Mouse (Mus musculus) liver, embryonic 11.5 days (tissue): ENCODE measurements around the gene Acvr2a. TPM values are rescaled to one million over a fixed set of nuclear protein-coding genes. Genes with fewer than 3 reads are reported as not detected.
"Not testable (repeated sequence)": the region's sequence is repeated elsewhere in the genome, so short reads cannot be mapped to it uniquely, and the experiment has no call there.

Experiments used
- ATAC-seq: fragments of 200-750 bp; cut with Nextera tagmentation; replicated peaks from 2 replicates; pipeline ENCODE4 v1.8.0; 2017; ENCODE audit warnings: moderate number of reproducible peaks, mild to moderate bottlenecking, moderate TSS enrichment, moderate library complexity; ENCODE audit not compliant: low FRiP score
- DNase-seq: peaks from one replicate; pipeline ENCODE4 v3.0.0-alpha.2; 2017; ENCODE audit warnings: low spot score
- H3K27ac ChIP-seq: fragments of 300-500 bp; sonication (generic); 2 replicates; pipeline ENCODE4 v1.5.1; 2014; ENCODE audit warnings: mild to moderate bottlenecking, low read depth, low read length, control low read depth
- H3K27me3 ChIP-seq: fragments of 300-500 bp; sonication (generic); replicated peaks from 2 replicates; pipeline ENCODE4 v1.6.1; 2014; ENCODE audit warnings: low read length, mixed read lengths; ENCODE audit not compliant: control insufficient read depth, insufficient read depth
- H3K36me3 ChIP-seq: fragments of 300-500 bp; sonication (generic); 2 replicates; pipeline ENCODE4 v1.6.1; 2014; ENCODE audit warnings: mild to moderate bottlenecking, low read length, moderate library complexity, mixed read lengths; ENCODE audit not compliant: control insufficient read depth, insufficient read depth
- H3K4me1 ChIP-seq: fragments of 300-500 bp; sonication (generic); replicated peaks from 2 replicates; pipeline ENCODE4 v1.6.1; 2014; ENCODE audit warnings: low read length, mixed read lengths; ENCODE audit not compliant: control insufficient read depth, insufficient read depth
- H3K4me2 ChIP-seq: fragments of 300-500 bp; sonication (generic); 2 replicates; pipeline ENCODE4 v1.6.1; 2014; ENCODE audit warnings: mild to moderate bottlenecking, control low read depth, moderate library complexity
- H3K4me3 ChIP-seq: fragments of 300-500 bp; sonication (generic); 2 replicates; pipeline ENCODE4 v1.5.1; 2014; ENCODE audit warnings: low read depth, low read length, control low read depth
- H3K9ac ChIP-seq: fragments of 300-500 bp; sonication (generic); 2 replicates; pipeline ENCODE4 v1.6.1; 2014; ENCODE audit warnings: low read depth, low read length, control low read depth
- H3K9me3 ChIP-seq: fragments of 300-500 bp; sonication (generic); 2 replicates; pipeline ENCODE4 v1.6.1; 2016; ENCODE audit warnings: low read length, inconsistent platforms, mixed read lengths; ENCODE audit not compliant: control insufficient read depth
- WGBS: fragments of 180-500 bp; shearing (Covaris S2); extraction: QIAGEN DNeasy Blood & Tissue Kit; methylation state at CpG from one replicate; pipeline ENCODE4 v1.1.7; 2014; 5-methylcytosine and 5-hydroxymethylcytosine counted together
- polyA plus RNA-seq: library from polyadenylated mRNA; unstranded; fragments of >200 nt; fragmentation: Nextera tagmentation; extraction: Ambion mirVana; gene quantifications from 2 replicates; pipeline ENCODE4 v1.2.1, GENCODE M21; 2014

Gene Acvr2a
- polyA plus RNA-seq, 1 experiment from 2014 or later, result 7.1 TPM

DNA sequence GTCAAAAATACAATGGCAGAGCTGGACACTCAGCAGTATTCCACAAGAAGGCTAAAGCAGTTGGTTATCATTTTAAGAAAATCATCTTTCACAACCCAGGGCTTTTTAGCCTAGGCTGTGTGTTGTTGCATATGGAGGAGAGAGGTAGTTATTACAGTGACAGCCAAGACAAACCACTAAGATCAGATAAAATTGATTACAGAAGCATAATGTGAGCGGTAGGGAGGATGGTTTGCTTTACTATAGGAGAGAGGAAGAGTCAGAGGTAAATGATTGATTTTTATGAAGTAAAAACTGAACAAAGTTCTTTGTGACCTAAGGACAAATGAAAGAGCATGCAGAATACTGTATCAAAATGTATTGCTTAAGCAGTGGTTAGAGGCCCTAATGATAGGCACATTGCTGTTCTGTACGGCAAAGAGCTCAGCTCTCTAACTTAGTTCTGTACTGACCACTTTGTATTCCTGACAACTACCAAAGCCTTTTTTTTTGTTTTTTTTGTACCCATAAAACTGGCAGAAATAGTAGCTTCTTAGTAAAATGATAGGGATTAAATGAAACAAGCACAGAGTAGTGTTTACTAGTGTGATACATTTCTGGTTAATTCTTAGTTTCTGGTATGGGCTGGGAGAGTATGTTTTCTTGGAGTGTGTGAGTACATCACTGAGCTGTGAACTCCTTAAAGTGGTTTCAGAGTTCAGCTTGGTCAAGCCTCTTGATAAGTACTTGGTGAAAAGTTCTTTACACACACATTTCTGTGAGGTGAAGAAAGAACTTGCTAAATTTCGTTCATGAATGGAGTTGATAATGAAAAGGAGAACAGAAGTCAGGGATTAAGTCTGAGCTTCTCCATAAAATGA lies 27.9 kb downstream of the Acvr2a start:
- no peak overlapping the region for H3K4me2 ChIP-seq
- H3K27me3 ChIP-seq, result no peaks in the 10 kb centered on the region
- H3K9ac ChIP-seq, result no peak overlapping the region
- no peak for DNase-seq
- no peak for ATAC-seq
- H3K9me3 ChIP-seq, result no peaks in the 10 kb centered on the region
- no peak overlapping the region for H3K27ac ChIP-seq
- no peaks in the 10 kb centered on the region for H3K36me3 ChIP-seq
- H3K4me1 ChIP-seq, result no peaks in the 10 kb centered on the region
- no peak overlapping the region for H3K4me3 ChIP-seq
- 64% methylated on average over 3 of the region's 3 CpGs for WGBS

- no peak overlapping the region for H3K9ac ChIP-seq
- no peak overlapping the region for H3K4me3 ChIP-seq
- no peaks in the 10 kb centered on the region for H3K9me3 ChIP-seq
- no peak overlapping the region for H3K27ac ChIP-seq
- 44% methylated on average over 2 of the region's 2 CpGs for WGBS
- no peak for ATAC-seq
- DNase-seq, result no peak
- no peaks in the 10 kb centered on the region for H3K4me1 ChIP-seq
- H3K4me2 ChIP-seq, result no peak overlapping the region
- H3K36me3 ChIP-seq, result no peaks in the 10 kb centered on the region
- no peaks in the 10 kb centered on the region for H3K27me3 ChIP-seq
Measured at GRCm38 (mm10) chr2:48846689-48847398, 32.9 kb downstream of the Acvr2a start.

- H3K36me3 ChIP-seq, H3K9me3 ChIP-seq, H3K27ac ChIP-seq, H3K27me3 ChIP-seq, DNase-seq, ATAC-seq, H3K4me1 ChIP-seq, H3K9ac ChIP-seq, H3K4me3 ChIP-seq, H3K4me2 ChIP-seq: not testable (repeated sequence)
- 84% methylated on average over 6 of the region's 6 CpGs for whole genome bisulfite sequencing
Measured at GRCm38 (mm10) chr2:48865596-48865995, 51.7 kb downstream of the Acvr2a start.

GRCm38 (mm10) chr2:48868199-48868913 lies 54.4 kb downstream of the Acvr2a start:
- H3K4me3 ChIP-seq, result no peak overlapping the region

GRCm38 (mm10) chr2:48885945-48886344 lies 72.0 kb downstream of the Acvr2a start:
- DNase-seq (peak; percentile 40), ATAC-seq (no peak)
- H3K4me1 ChIP-seq, result no peaks in the 10 kb centered on the region

More at GRCm38 (mm10) chr2:48868199-48868913, 54.4 kb downstream of the Acvr2a start:
- no peak overlapping the region for H3K27ac ChIP-seq
- H3K27me3 ChIP-seq, result no peaks in the 10 kb centered on the region
- H3K4me1 ChIP-seq, result no peaks in the 10 kb centered on the region
- WGBS, result 76% methylated on average over 5 of the region's 5 CpGs
- no peak overlapping the region for H3K4me2 ChIP-seq
- no peak for DNase-seq
- H3K9ac ChIP-seq, result no peak overlapping the region
- H3K36me3 ChIP-seq, result no peaks in the 10 kb centered on the region
- no peak for ATAC-seq
- no peaks in the 10 kb centered on the region for H3K9me3 ChIP-seq

DNA sequence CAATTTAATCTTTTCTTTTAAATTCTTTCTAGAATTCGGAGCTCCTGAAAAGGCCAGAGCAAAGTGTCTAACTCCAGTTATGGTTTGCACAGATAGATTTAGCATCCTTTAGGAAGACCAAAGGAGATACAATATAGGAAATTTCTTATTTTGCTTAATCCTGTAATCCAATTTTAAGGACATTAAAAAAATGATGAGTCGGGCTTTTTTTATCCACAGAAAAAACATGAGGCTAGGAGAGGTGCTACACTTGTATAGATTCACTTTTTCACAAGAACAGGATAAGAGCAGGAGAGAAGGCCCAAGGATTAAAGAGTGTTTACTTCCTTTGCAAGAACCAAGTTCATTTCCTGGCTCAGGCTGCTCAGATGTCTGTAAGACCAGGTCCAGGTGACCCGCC lies 81.3 kb downstream of the Acvr2a start:
- WGBS, result 91% methylated on average over 3 of the region's 3 CpGs
- Histone ChIP-seq H3K4me2 (no peak overlapping the region), H3K9ac (no peak overlapping the region), H3K4me1 (no peaks in the 10 kb centered on the region), H3K9me3 (no peaks in the 10 kb centered on the region), H3K27ac (no peak overlapping the region), H3K27me3 (no peaks in the 10 kb centered on the region), H3K36me3 (peaks cover 4% of the 10 kb centered on the region), H3K4me3 (no peak overlapping the region)
- ATAC-seq (no peak), DNase-seq (no peak)

More at GRCm38 (mm10) chr2:48885945-48886344, 72.0 kb downstream of the Acvr2a start:
- H3K27ac ChIP-seq, result no peak overlapping the region
- H3K27me3 ChIP-seq, result no peaks in the 10 kb centered on the region
- no peaks in the 10 kb centered on the region for H3K36me3 ChIP-seq
- H3K4me2 ChIP-seq, result no peak overlapping the region
- no peaks in the 10 kb centered on the region for H3K9me3 ChIP-seq
- no peak overlapping the region for H3K4me3 ChIP-seq
- H3K9ac ChIP-seq, result no peak overlapping the region

- WGBS, result 73% methylated on average over 2 of the region's 2 CpGs
- Histone ChIP-seq H3K27me3 (no peaks in the 10 kb centered on the region), H3K4me1 (no peaks in the 10 kb centered on the region), H3K36me3 (peaks cover 4% of the 10 kb centered on the region), H3K9ac (no peak overlapping the region), H3K27ac (no peak overlapping the region), H3K9me3 (no peaks in the 10 kb centered on the region), H3K4me3 (no peak overlapping the region), H3K4me2 (no peak overlapping the region)
- ATAC-seq (no peak), DNase-seq (no peak)
Measured at GRCm38 (mm10) chr2:48908866-48909265, 95.0 kb downstream of the Acvr2a start.

- ATAC-seq (no peak), DNase-seq (no peak)
Measured at GRCm38 (mm10) chr2:48914185-48914584, 100.3 kb downstream of the Acvr2a start.

More at GRCm38 (mm10) chr2:48914185-48914584, 100.3 kb downstream of the Acvr2a start:
- H3K27ac ChIP-seq, result no peak overlapping the region
- no peaks in the 10 kb centered on the region for H3K9me3 ChIP-seq
- H3K4me2 ChIP-seq, result no peak overlapping the region
- no peaks in the 10 kb centered on the region for H3K4me1 ChIP-seq
- H3K9ac ChIP-seq, result no peak overlapping the region
- 69% methylated on average over 1 of the region's 1 CpGs for WGBS
- no peak overlapping the region for H3K4me3 ChIP-seq
- H3K27me3 ChIP-seq, result no peaks in the 10 kb centered on the region
- peaks cover 12% of the 10 kb centered on the region for H3K36me3 ChIP-seq
